Mouse (Mus musculus) C2C12 (cell line): ENCODE results near the gene Ripk3.

Experiments used
- CTCF ChIP-seq: IDR thresholded peaks from one replicate; pipeline ENCODE4 v1.5.1; 2011; ENCODE audit not compliant: control insufficient read depth, insufficient read depth, insufficient read length
- MAX ChIP-seq: IDR thresholded peaks from one replicate; pipeline ENCODE4 v1.6.1; 2011; ENCODE audit warnings: mild to moderate bottlenecking, control low read depth
- MYOD1 ChIP-seq: IDR thresholded peaks from one replicate; pipeline ENCODE4 v1.6.1; 2011; ENCODE audit warnings: low read depth; ENCODE audit not compliant: control insufficient read depth, insufficient read length
- USF1 ChIP-seq: IDR thresholded peaks from one replicate; pipeline ENCODE4 v1.6.1; 2011; ENCODE audit warnings: low read depth, mild to moderate bottlenecking, control low read depth, moderate library complexity

GRCm38 (mm10) chr14:55787731-55788130, 934 bp downstream of the Ripk3 start:
- TF ChIP-seq CTCF (no peak), MAX (no peak), USF1 (no peak), MYOD1 (no peak)
